Mouse (Mus musculus): ENCODE data around the gene Nfe2l1. TPM values are rescaled to one million over a fixed set of nuclear protein-coding genes. Genes with fewer than 3 reads are reported as not detected.
"Not testable (repeated sequence)": the region's sequence is repeated elsewhere in the genome, so short reads cannot be mapped to it uniquely, and the experiment has no call there.

Nfe2l1 gene
- 100 to 1,000 TPM; 460 to 743 (median 603) TPM for total RNA-seq (2022)

DNA sequence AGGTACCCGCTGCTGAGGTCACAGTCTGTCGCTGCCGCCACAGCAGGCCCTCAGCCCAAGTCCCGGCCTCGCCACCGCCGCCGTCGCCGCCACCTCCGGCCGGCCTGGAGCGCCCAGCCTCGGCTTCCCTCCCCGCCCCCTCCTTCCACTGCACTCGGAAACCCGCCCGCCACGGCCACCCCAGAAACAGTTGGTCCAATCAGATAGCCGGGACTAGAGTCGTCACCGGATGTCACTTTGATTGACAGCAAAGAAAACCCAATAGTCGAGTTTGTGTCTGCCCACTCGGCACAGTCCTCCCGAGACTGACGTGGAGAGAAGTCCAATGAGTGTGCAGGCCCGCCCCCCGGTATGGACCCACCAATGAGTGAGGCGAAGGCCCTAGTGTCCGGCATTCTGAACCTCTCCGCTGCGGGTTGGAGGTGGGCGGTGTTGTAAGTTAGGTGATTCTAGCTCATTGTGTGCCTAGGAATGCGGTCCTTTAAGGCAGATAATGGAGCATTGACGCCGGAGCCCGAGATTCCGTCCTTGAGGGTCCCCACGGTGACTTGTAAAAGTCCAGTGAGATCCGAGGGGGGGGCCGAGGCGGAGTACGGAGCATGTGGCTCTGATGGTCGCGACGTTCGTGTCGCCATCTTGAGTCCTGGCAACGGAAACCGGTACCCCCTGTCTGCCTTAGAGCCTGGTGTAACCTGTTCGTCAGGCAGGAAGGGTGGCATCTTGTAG lies at the start of gene Nfe2l1:
Gene Nfe2l1 (minus strand): TSS at position 156 of the 726 bp plus-strand sequence.
- DNase-seq = peak; percentile 99

GRCm38 (mm10) chr11:96879359-96879758 lies 49.6 kb upstream of the Nfe2l1 start:
- DNase-seq = no peak

GRCm38 (mm10) chr11:96878715-96879114 lies 48.9 kb upstream of the Nfe2l1 start:
- DNase-seq = no peak

DNA sequence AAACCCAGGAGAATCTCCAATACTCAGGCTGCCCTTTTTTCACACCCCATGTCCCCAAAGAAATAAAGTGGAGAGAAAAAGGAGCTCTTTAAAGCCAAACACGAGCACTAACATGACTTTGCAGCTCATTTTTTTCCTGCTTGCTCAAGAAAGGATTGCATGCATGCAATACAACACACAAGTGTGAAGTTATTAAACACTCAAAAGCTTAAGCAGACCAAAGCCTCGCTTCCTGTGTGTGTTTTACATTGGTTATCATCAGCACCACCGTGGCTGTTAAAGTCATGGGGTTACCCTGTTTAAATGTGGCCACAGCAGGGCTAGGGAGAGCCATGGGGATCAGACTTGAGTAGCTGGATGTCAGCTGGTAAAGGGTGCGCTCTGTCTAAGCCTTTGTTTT lies 47.3 kb upstream of the Nfe2l1 start:
- no peak for DNase-seq

GRCm38 (mm10) chr11:96876300-96877040 lies 46.7 kb upstream of the Nfe2l1 start:
- DNase-seq = no peak

DNA sequence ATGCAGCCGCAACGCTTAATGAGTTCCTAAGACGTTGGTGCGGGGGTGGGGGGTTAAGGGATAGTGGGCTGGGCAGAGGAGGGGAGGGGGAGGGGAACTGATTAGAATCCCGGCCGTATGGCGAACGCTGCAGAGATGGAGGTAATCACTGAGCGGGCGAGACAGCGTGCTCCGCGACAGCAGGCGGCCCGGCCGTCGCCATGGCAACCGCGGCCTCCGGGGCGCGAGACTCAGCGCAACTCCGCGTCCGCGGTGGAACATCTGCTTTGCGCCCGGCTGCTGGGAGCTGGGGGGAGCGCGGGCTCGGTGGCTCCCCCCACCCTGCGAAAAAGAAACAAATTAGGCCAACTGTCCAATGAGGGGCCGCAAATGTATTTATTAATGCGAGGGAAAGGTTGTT lies 46.0 kb upstream of the Nfe2l1 start:
- peak; percentile 43 for DNase-seq

GRCm38 (mm10) chr11:96875270-96875669 lies 45.5 kb upstream of the Nfe2l1 start:
- DNase-seq = no peak

- DNase-seq = no peak
Measured at GRCm38 (mm10) chr11:96873601-96874140, 43.9 kb upstream of the Nfe2l1 start.

DNA sequence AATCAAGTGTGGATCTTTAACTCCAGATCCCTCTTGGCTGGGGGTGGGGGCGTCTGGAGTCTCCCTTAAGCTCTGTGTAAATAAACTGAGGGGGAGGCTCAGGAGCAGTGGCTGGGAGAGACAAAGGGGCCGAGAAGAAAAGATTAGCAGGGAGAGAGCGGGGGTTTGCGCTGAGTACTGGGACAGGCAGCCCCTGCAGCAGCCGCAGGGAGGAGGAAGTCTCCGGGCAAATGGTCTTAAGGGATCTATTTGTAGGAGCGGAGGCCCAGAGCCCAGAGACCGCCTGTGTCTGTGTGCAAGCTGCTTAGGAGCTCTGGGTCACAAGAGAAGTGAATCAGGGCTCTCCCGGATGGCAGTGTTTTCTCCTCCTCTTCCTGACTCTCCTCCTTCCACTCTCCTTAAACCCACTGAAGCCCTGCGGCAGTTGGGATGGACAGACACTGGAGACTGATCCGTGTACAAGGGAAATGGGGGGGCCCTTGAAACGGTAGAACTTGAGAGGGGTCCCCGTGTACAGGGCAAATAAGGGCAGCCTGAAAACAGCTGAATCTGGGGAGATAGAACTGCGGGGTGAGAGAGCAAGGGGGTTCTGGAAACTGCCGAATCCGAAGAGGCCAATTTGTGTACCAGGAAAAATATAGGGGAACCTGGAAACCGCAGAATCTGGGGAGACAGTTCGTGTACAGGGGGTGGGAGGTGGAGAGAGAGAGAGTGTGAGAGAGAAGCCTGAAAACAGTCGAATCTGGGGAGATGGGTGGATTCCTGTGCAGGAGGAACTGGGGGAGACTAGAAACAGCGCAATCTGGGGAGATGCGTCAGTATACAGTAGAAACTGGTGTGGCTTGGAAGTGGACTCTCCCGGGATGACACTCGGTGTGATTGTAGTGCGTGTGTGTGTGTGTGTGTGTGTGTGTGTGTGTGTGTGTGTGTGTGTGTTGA lies 42.9 kb upstream of the Nfe2l1 start:
- no peak for DNase-seq

GRCm38 (mm10) chr11:96867149-96867548 lies 37.4 kb upstream of the Nfe2l1 start:
- no peak for DNase-seq

DNA sequence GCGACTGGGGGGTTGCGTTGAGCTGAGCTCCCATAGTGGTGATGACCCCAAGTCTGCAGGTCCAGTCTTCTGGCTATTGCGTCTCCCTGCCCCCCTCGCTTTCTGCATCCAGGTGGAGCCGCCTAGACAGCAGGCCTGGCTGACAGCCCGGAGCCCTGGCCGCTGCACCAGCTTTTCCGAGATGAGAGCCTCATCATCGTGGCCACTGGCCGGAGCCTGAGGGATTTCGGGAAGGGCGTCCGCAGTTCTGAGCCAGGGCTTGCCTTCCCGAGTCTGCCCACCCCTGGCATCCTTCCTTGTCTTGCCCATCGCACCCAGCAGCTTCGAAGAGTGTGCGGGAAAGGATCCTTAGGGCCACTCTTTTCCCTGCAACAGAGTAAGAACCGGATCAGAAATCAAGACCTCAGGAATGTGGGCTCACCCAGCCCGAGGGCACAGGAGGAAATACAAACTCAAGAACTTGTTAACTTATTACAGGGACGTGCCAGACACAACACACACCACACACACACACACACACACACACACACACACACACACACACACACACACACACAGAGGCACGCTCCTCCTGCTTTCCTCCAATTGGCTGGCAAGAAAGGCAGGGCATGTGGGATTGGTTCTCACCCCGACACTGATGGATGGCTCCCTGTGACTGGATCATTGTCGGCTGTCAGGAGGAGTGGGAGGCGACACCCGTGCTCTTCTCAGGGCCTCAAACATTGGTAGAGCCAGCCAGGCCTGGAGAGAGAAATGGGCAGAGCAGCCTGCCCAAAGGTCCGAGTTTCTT lies 33.6 kb upstream of the Nfe2l1 start:
- DNase-seq = no peak

GRCm38 (mm10) chr11:96862534-96862933 lies 32.8 kb upstream of the Nfe2l1 start:
- DNase-seq = no peak

GRCm38 (mm10) chr11:96861878-96862289 lies 32.1 kb upstream of the Nfe2l1 start:
- peak; percentile 91 for DNase-seq

DNA sequence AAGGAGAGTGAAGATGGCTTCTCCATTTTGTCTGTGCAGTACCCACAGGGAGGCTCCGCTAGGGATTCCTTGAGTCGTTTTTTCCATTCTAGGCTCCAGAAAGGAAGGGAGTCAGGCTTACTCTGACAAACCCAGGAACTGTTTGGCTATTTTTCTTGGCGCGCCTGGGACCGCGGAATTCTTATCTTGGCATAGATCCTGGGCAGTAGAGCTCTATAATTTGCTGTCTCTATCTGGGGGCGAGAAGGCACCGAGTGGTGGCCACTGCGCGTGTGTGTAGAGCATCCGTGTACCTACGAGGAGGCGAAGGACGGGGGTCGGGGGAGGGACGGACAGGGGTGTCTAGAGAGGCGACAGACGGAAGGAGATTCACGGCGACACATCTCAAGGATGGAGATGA lies 31.7 kb upstream of the Nfe2l1 start:
- DNase-seq = peak; percentile 34

DNA sequence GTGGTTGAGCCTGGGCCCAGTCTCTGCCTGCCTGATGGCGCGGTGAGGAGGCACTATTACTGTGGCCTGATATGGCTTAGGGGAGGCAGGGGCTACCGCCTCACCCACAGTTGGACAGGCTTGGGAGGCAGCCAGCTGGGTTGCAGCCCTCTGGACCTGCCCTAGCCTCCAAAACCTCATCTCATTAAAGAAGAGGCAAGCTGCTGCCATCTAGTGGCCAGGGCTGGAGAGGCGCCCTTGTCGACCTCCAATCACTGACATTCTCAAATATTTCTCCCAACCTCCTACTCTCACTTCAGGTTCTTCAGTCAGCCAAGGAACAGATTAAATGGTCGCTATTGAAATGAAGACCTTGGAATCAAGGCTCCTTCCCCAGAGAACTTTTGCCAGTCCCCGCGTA lies 30.8 kb upstream of the Nfe2l1 start:
- DNase-seq = peak; percentile 57

DNA sequence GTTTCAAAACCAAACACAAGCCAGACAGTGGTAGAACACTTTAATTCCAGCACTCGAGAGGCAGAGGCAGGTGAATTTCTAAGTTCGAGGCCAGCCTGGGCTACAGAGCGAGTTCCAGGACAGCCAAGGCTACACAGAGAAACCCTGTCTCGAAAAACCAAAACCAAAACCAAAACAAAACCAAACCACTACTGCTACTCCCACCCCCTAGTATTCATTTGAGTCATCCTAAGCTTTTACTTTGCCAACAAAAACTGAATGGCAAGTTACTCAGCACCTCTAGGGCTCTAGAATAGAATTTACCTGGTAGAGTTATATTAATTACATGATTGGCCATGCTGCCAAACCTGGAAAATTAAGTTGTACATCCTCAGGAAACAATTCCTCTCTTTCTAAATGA lies 29.9 kb upstream of the Nfe2l1 start:
- no peak for DNase-seq

DNA sequence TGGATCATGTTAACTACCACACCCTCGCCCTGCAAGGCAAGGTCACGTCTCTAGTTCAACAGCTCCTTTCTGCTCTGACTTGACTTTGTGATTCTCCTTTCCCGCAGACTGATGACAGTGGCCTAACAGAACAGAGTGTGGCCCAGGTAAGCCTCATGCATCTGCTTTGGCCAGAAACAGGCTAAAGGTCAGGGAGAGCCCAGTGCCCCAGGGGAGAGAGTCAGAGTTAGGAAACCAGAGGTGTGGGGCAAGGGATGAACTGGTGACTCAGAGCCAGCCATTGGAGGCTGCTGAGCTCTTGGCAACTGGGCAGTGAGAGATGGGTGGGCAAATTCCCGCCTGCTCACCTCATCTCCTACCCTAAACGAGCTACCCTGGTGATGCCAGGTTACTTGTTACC lies 27.7 kb upstream of the Nfe2l1 start:
- peak; percentile 36 for DNase-seq

- DNase-seq = no peak
Measured at GRCm38 (mm10) chr11:96849681-96850467, 20.1 kb upstream of the Nfe2l1 start, which contains the start of gene Copz2. Gene Copz2 (plus strand): TSS chr11:96849870.

GRCm38 (mm10) chr11:96849145-96849544 lies 19.4 kb upstream of the Nfe2l1 start:
- not testable (repeated sequence) for DNase-seq

GRCm38 (mm10) chr11:96848694-96849093 lies 18.9 kb upstream of the Nfe2l1 start:
- DNase-seq = no peak

GRCm38 (mm10) chr11:96847240-96847639 lies 17.5 kb upstream of the Nfe2l1 start:
- DNase-seq = no peak
